Mouse (Mus musculus): Measurements from ENCODE around the gene Osbp2. TPM values are rescaled to one million over a fixed set of nuclear protein-coding genes. Genes with fewer than 3 reads are reported as not detected.
A peak's percentile ranks its signal among the peaks of the same experiment; 100 is the strongest.

Osbp2 gene
- polyA plus RNA-seq, 1 experiment from 2014 or later: 0.18 TPM

DNA sequence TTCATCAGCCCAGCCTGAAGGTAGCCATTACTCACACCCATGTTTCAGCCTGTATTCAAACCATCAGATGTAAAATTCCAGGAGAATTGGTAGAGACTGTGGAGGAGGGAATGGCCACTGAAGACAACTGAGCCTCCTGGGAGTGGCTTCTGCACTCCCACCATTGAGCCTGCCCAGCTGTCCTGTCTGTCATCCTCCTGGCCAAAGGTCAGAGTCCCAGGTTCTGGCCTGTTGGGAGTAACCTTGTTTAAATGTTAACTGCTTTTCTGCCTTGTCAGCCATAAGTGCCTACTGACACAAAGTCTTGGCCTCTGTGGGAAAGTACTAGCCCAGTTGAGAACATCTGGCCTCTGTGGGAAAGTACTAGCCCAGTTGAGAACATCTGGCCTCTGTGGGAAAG is 50.4 kb downstream of the Osbp2 start:
- no peaks in the 10 kb centered on the region for H3K4me1 ChIP-seq (replicated peaks)
- H3K27ac ChIP-seq: no peak overlapping the region
- H3K9ac ChIP-seq: no peak overlapping the region
- no peak overlapping the region for H3K4me3 ChIP-seq (replicated peaks)
- H3K27me3 ChIP-seq: no peaks in the 10 kb centered on the region
- DNase-seq: no peak
- H3K9me3 ChIP-seq (replicated peaks): no peaks in the 10 kb centered on the region
- no peak for ATAC-seq (ENCODE audit: low read depth)
- no peak overlapping the region for H3K4me2 ChIP-seq
- no peaks in the 10 kb centered on the region for H3K36me3 ChIP-seq

DNA sequence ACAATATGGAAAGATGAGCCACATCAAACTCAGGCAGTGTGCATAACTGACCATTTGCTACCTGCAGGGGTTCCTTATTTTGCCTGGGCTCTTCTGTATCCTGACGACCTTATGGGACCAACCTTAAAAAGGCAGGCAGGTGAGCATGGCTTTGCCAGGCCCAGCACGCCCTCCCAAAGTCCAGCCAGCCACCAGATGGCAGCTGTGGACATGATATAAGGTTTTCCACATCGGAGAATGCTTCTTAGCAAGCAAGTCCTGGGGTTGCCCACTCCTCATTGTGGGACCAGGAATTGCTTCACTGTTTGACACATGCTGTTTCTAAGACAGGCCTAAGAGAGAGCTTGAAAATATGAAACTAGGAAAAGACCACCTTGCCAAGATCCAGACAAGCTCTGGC is 55.5 kb downstream of the Osbp2 start:
- Histone ChIP-seq H3K9me3 (replicated peaks) (no peaks in the 10 kb centered on the region), H3K36me3 (no peaks in the 10 kb centered on the region), H3K27me3 (no peaks in the 10 kb centered on the region), H3K4me1 (replicated peaks) (no peaks in the 10 kb centered on the region), H3K27ac (no peak overlapping the region), H3K9ac (no peak overlapping the region), H3K4me3 (replicated peaks) (no peak overlapping the region), H3K4me2 (no peak overlapping the region)
- DNase-seq (no peak), ATAC-seq (ENCODE audit: low read depth) (no peak)
- WGBS (ENCODE audit: insufficient replicate concordance): 18% methylated on average over 3 of the region's 3 CpGs

DNA sequence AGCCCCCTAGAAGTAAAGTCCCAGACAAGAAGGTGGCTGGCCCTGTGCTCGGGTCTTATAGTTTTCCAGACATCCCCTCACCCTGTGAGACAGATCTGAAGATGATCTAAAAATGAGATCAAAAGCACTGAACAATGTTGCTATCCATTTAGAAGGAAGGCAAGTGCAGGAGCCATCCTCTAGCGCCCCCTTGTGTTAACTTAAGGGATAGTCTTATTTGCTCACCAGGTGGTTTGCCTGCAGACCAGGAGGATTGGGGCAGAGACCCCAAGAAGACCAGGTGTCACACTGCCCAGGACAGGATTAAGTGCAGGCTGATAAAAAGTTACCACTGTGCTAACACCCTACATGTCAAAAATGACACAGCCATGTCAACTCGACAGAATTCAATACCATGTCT is 58.3 kb downstream of the Osbp2 start:
- H3K27ac ChIP-seq: no peak overlapping the region
- H3K4me3 ChIP-seq (replicated peaks): no peak overlapping the region
- no peak overlapping the region for H3K9ac ChIP-seq
- 18% methylated on average over 3 of the region's 3 CpGs for WGBS (ENCODE audit: insufficient replicate concordance)
- no peaks in the 10 kb centered on the region for H3K9me3 ChIP-seq (replicated peaks)
- no peaks in the 10 kb centered on the region for H3K4me1 ChIP-seq (replicated peaks)
- ATAC-seq (ENCODE audit: low read depth) (no peak), DNase-seq (no peak)
- no peaks in the 10 kb centered on the region for H3K27me3 ChIP-seq
- H3K36me3 ChIP-seq: no peaks in the 10 kb centered on the region
- H3K4me2 ChIP-seq: no peak overlapping the region

DNA sequence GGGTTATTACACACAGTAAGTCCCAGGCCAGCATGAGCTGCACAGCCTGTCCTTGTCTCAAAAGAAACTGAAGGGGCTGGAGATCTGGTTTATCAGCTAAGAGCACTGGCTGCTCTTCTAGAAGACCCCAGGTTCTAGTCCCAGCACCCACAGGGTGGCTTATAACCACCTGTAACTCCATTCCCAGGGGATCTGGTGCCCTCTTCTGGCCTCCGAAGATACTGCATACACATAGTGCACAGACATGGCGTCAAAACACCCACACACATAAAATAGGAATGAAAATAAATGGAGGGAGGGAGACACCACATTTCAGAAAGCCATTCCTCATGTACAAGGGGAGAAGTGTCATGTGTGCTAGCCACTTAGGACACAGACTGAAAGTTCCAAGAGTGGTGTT is 59.1 kb downstream of the Osbp2 start:
- H3K9me3 ChIP-seq (replicated peaks): no peaks in the 10 kb centered on the region
- no peak for ATAC-seq (ENCODE audit: low read depth)
- H3K4me1 ChIP-seq (replicated peaks): no peaks in the 10 kb centered on the region
- no peak overlapping the region for H3K9ac ChIP-seq
- H3K4me2 ChIP-seq: no peak overlapping the region
- H3K27ac ChIP-seq: no peak overlapping the region
- DNase-seq: no peak
- no peaks in the 10 kb centered on the region for H3K36me3 ChIP-seq
- H3K4me3 ChIP-seq (replicated peaks): no peak overlapping the region
- no peaks in the 10 kb centered on the region for H3K27me3 ChIP-seq
- 82% methylated on average over 2 of the region's 2 CpGs for WGBS (ENCODE audit: insufficient replicate concordance)

DNA sequence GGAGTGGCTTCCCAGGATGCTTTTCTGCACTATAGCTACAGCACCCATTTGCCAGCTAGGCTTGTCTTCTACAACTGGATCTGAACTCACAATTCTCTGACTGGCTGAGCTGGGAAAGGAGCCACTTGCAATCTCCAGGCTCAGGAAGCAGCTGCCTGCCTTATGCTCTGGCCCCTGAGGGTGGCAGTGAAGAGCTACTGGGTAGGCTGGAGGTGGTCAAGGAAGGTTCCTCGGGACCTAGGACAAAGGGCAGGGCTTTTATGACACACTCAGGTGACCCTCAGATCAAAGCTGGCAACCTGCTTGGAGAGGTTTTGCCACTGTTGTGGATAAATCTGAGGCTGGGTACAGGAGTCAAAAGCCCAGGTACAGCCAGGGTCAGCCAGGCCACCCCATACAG is 61.6 kb downstream of the Osbp2 start:
- H3K27me3 ChIP-seq: no peaks in the 10 kb centered on the region
- no peaks in the 10 kb centered on the region for H3K4me1 ChIP-seq (replicated peaks)
- no peak overlapping the region for H3K4me2 ChIP-seq
- WGBS (ENCODE audit: insufficient replicate concordance): 28% methylated on average over 1 of the region's 1 CpGs
- H3K27ac ChIP-seq: no peak overlapping the region
- H3K36me3 ChIP-seq: no peaks in the 10 kb centered on the region
- no peak overlapping the region for H3K4me3 ChIP-seq (replicated peaks)
- H3K9me3 ChIP-seq (replicated peaks): no peaks in the 10 kb centered on the region
- DNase-seq (no peak), ATAC-seq (ENCODE audit: low read depth) (no peak)
- no peak overlapping the region for H3K9ac ChIP-seq

DNA sequence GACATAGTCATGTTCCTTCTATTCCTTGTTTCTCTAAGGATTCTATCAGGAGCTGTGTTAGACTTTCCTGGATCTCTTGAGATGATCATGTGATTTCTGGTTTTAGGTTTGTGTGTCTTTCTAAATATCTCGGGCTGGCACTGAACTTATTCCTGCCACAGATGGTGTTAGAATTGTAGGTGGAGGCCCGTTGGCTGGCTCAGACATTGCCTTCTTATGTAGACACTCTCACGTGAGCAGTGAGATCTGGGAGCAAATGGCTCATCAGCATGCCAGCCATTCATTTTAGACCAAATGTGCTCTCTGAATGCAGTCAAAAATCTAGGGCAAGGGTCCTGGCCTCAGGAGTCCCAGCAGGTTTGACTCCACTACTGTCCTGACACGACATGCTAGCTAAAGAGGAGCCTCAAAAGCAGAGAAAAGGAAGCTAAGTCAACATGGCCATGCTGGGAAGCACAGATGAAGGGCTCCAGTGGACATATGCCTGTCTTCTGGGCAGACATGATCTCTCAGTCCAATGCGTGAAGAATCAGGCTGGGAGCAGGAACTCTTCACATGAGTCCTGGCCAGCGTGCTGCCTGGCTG is 66.0 kb downstream of the Osbp2 start:
- Histone ChIP-seq H3K9ac (no peak overlapping the region), H3K27me3 (no peaks in the 10 kb centered on the region), H3K4me1 (replicated peaks) (no peaks in the 10 kb centered on the region), H3K4me3 (replicated peaks) (no peak overlapping the region), H3K36me3 (no peaks in the 10 kb centered on the region), H3K27ac (no peak overlapping the region), H3K9me3 (replicated peaks) (no peaks in the 10 kb centered on the region), H3K4me2 (no peak overlapping the region)
- no peak for ATAC-seq (ENCODE audit: low read depth)
- whole genome bisulfite sequencing (ENCODE audit: insufficient replicate concordance): 63% methylated on average over 6 of the region's 6 CpGs
- DNase-seq: no peak

DNA sequence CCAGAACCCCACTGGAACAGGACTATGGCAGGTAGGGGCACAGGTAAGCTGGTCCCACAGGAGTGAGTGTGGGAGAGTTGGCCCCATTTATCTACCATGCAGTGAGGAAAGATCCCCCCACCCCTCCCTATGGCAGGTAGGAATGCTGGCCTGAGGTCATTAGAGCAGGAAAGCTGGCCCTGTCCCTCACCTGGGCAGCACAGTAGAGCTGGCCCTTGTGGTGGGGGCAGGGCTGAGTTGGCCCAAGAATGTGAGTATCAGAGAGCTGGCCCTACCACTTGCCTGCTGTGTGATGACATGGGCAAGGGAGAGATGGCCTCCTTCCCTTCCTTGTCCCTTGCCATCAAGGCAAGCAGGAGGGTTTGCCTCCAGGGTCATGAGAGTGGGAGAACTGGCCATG is 73.0 kb downstream of the Osbp2 start:
- no peak overlapping the region for H3K4me3 ChIP-seq (replicated peaks)
- no peaks in the 10 kb centered on the region for H3K9me3 ChIP-seq (replicated peaks)
- ATAC-seq (ENCODE audit: low read depth): no peak
- H3K9ac ChIP-seq: no peak overlapping the region
- DNase-seq: no peak
- H3K27me3 ChIP-seq: no peaks in the 10 kb centered on the region
- H3K27ac ChIP-seq: no peak overlapping the region
- no peaks in the 10 kb centered on the region for H3K4me1 ChIP-seq (replicated peaks)
- no peak overlapping the region for H3K4me2 ChIP-seq
- H3K36me3 ChIP-seq: no peaks in the 10 kb centered on the region

DNA sequence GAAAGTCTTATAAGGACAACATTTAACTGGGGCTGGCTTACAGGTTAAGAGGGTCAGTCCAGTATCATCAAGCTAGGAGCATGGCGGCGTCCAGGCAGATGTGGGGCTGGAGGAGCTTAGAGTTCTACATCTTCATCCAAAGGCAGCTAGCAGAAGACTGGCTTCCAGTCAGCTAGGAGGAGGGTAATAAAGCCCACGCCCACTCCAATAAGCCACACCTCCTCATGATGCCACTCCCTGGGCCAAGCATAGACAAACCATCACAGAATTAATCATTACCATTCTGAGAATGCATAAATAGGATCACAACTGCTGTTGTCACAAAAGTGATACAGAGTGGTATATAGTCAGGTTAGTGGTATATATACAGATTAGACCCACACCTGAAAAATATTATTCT is 73.8 kb downstream of the Osbp2 start:
- Histone ChIP-seq H3K27ac (no peak overlapping the region), H3K27me3 (no peaks in the 10 kb centered on the region), H3K4me3 (replicated peaks) (no peak overlapping the region), H3K9me3 (replicated peaks) (no peaks in the 10 kb centered on the region), H3K36me3 (no peaks in the 10 kb centered on the region), H3K4me1 (replicated peaks) (no peaks in the 10 kb centered on the region), H3K9ac (no peak overlapping the region), H3K4me2 (no peak overlapping the region)
- WGBS (ENCODE audit: insufficient replicate concordance): 54% methylated on average over 3 of the region's 3 CpGs
- ATAC-seq (ENCODE audit: low read depth): no peak
- no peak for DNase-seq

DNA sequence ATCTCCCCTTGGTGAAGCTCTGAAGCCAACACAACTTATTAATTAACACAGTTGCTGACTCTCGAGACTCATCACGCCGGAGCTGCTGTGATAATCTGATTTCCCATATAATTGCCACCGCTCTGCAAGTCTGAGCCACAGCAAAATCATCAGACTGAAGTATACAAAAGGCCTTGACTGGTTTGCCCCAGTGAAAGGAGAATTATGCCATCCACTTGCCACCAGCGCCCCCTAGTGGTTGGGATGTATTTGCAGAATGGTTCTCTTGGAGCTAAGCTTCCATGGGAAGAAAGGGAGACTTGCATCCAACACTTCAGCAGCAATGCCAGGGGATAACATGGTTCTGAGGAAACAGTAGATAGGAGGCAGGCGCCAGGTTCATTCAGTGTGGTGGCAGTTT is 77.1 kb downstream of the Osbp2 start:
- Histone ChIP-seq H3K9ac (no peak overlapping the region), H3K4me1 (replicated peaks) (no peaks in the 10 kb centered on the region), H3K36me3 (no peaks in the 10 kb centered on the region), H3K9me3 (replicated peaks) (no peaks in the 10 kb centered on the region), H3K27me3 (no peaks in the 10 kb centered on the region), H3K4me3 (replicated peaks) (no peak overlapping the region), H3K27ac (no peak overlapping the region), H3K4me2 (no peak overlapping the region)
- ATAC-seq (ENCODE audit: low read depth): no peak
- peak; percentile 42 for DNase-seq
- WGBS (ENCODE audit: insufficient replicate concordance): 19% methylated on average over 6 of the region's 6 CpGs

DNA sequence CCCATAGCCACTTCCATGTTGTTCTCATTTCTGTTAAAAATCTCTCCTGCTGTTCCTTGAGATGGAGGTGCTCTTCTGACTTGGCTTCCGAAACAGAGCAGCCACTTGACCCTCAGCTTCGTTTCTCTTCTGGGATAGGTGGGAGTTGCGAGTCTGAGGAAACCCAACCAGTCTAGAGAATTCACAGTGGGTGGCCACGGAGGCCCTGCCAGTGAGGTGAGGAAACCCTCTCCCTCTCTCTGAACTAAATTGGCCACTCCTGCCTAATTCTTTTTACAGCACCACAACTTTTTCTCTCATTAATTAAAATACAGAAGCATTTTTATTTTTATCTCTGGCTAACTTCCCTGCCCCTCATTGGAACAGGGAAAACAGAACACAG is 88.4 kb downstream of the Osbp2 start:
- no peak overlapping the region for H3K9ac ChIP-seq
- ATAC-seq (ENCODE audit: low read depth) (no peak), DNase-seq (no peak)
- no peak overlapping the region for H3K4me2 ChIP-seq
- peaks cover 40% of the 10 kb centered on the region for H3K27me3 ChIP-seq
- no peaks in the 10 kb centered on the region for H3K9me3 ChIP-seq (replicated peaks)
- no peaks in the 10 kb centered on the region for H3K36me3 ChIP-seq
- WGBS (ENCODE audit: insufficient replicate concordance): 27% methylated on average over 4 of the region's 4 CpGs
- no peak overlapping the region for H3K4me3 ChIP-seq (replicated peaks)
- peaks cover 4% of the 10 kb centered on the region; the same call in 1 of the 2 replicates for H3K4me1 ChIP-seq (replicated peaks)
- H3K27ac ChIP-seq: no peak overlapping the region

DNA sequence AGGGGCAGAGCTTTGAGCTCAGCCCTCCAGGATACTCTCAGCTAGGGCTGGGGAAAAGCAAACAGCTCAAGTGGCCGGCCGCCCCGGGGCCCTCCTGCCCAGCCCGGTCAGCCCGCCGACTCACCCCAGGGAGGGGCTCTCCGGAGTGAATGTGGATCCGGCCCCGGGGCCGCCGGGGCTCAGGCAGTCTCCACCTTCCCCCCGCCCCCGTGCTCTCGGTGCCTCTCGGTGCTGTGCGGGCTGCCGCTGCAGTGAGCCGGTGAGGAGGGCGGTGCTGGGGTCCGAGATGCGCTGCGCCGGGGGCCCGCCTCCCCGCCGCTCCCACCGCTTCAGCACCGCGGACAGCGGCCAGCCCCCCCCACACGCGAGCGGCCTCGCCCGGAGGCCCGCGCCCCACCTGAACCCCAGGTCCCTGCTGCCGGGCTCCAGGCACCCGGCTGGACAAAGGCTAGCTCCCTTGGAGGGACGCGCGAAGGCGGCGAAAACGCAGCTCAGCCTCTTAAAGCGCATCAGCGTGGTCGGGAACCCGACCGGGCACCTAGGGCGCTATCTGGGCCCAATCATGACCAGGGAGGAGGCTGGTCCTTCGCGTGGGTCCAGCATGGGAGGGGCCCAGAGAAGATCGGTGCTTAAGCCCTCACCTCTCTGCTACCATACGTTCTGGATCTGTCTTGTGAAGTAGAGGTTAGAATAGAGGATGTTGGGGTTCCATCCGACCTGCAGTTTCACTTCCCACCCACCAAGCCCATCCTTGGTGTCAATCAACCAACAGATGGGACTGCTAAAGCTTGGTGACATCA is 89.0 kb downstream of the Osbp2 start:
- Histone ChIP-seq H3K9me3 (replicated peaks) (no peaks in the 10 kb centered on the region), H3K27ac (no peak overlapping the region), H3K4me2 (peak overlapping the region; percentile 44), H3K36me3 (no peaks in the 10 kb centered on the region), H3K4me3 (replicated peaks) (peak overlapping the region; percentile 26; the same call in 1 of the 2 replicates), H3K27me3 (peaks cover 40% of the 10 kb centered on the region), H3K9ac (no peak overlapping the region), H3K4me1 (replicated peaks) (peaks cover 4% of the 10 kb centered on the region; the same call in 1 of the 2 replicates)
- ATAC-seq (ENCODE audit: low read depth): no peak
- WGBS (ENCODE audit: insufficient replicate concordance): 2% methylated on average over 49 of the region's 56 CpGs
- DNase-seq: no peak

DNA sequence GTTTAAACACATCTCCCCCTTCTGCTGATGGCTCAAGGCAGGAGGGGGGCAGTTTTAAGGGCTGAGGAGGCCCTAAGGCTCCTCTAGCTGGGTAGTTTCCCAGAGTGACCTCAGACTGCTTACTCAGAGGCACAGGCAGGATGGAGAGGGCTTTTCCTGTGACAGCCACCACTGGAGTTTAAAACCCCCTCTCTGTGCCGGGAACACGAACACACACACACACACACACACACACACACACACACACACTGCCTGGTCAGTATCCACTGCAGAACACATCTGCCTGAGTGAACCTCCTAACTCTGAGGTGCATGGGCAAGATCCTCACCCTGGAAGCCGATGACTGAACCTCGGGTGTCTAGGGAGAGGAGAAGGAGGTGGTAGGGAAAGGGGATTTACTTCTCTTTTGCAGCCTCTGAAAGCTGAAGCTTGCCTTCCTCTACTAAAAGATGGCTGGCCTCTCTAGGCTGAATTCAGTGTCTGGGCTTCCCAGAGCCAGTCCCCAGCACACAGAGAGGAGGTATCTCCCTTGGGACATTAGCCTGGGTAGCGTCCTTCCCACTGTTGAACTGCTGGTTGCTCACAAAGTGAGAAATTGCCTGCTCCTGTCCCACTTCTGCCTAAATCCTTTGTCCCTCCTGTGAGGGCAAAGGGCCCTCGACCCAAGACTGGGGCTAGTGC is 89.8 kb downstream of the Osbp2 start:
- H3K36me3 ChIP-seq: no peaks in the 10 kb centered on the region
- DNase-seq (no peak), ATAC-seq (ENCODE audit: low read depth) (no peak)
- peaks cover 4% of the 10 kb centered on the region; the same call in 1 of the 2 replicates for H3K4me1 ChIP-seq (replicated peaks)
- 19% methylated on average over 6 of the region's 6 CpGs for whole genome bisulfite sequencing (ENCODE audit: insufficient replicate concordance)
- H3K9ac ChIP-seq: no peak overlapping the region
- H3K27ac ChIP-seq: no peak overlapping the region
- no peaks in the 10 kb centered on the region for H3K9me3 ChIP-seq (replicated peaks)
- H3K4me3 ChIP-seq (replicated peaks): peak overlapping the region; percentile 26; the same call in 1 of the 2 replicates
- H3K4me2 ChIP-seq: peak overlapping the region; percentile 44
- peaks cover 40% of the 10 kb centered on the region for H3K27me3 ChIP-seq
